Mouse (Mus musculus): ENCODE data around the gene Rnf224.
"Not testable (repeated sequence)": the region's sequence is repeated elsewhere in the genome, so short reads cannot be mapped to it uniquely, and the experiment has no call there.

Rnf224 gene

GRCm38 (mm10) chr2:25236614-25237013 is at the start of gene Rnf224:
Gene Rnf224, minus strand, starts transcription at chr2:25236787.
- no peak for DNase-seq

GRCm38 (mm10) chr2:25286314-25286713 is 49.7 kb upstream of the Rnf224 start:
- DNase-seq: no peak

GRCm38 (mm10) chr2:25285551-25285950 is 49.0 kb upstream of the Rnf224 start:
- DNase-seq: no peak

- peak; percentile 80 for DNase-seq
These were observed 42.6 kb upstream of the Rnf224 start for GRCm38 (mm10) chr2:25278928-25279882.

GRCm38 (mm10) chr2:25273010-25273409 is 36.4 kb upstream of the Rnf224 start:
- DNase-seq: no peak

GRCm38 (mm10) chr2:25272515-25272914 is 35.9 kb upstream of the Rnf224 start:
- no peak for DNase-seq

- DNase-seq: peak; percentile 98
These were observed 35.4 kb upstream of the Rnf224 start, which contains the start of the genes Ssna1 and Anapc2 for GRCm38 (mm10) chr2:25271827-25272511. Gene Ssna1, minus strand, starts transcription at chr2:25272438. Gene Anapc2, plus strand, starts transcription at chr2:25272478.

GRCm38 (mm10) chr2:25267746-25268309 is 31.2 kb upstream of the Rnf224 start:
- DNase-seq: no peak

GRCm38 (mm10) chr2:25267241-25267640 is 30.7 kb upstream of the Rnf224 start:
- no peak for DNase-seq

GRCm38 (mm10) chr2:25266720-25267119 is 30.1 kb upstream of the Rnf224 start:
- DNase-seq: peak; percentile 51

- peak; percentile 47 for DNase-seq
These were observed 29.5 kb upstream of the Rnf224 start for GRCm38 (mm10) chr2:25265897-25266656.

- DNase-seq: no peak
These were observed 28.3 kb upstream of the Rnf224 start for GRCm38 (mm10) chr2:25264851-25265250.

- DNase-seq: no peak
These were observed 27.7 kb upstream of the Rnf224 start for GRCm38 (mm10) chr2:25264286-25264660.

- DNase-seq: no peak
These were observed 27.2 kb upstream of the Rnf224 start for GRCm38 (mm10) chr2:25263623-25264285.

GRCm38 (mm10) chr2:25262795-25263622 is 26.4 kb upstream of the Rnf224 start:
- DNase-seq: peak; percentile 54

- DNase-seq: peak; percentile 98
These were observed 25.7 kb upstream of the Rnf224 start, which contains the start of gene Tprn for GRCm38 (mm10) chr2:25262291-25262767. Gene Tprn, plus strand, starts transcription at chr2:25262618.

GRCm38 (mm10) chr2:25261870-25262269 is 25.3 kb upstream of the Rnf224 start:
- DNase-seq: no peak

- no peak for DNase-seq
These were observed 22.3 kb upstream of the Rnf224 start for GRCm38 (mm10) chr2:25258887-25259286.

- DNase-seq: not testable (repeated sequence)
These were observed 20.7 kb upstream of the Rnf224 start for GRCm38 (mm10) chr2:25257250-25257649.

GRCm38 (mm10) chr2:25256443-25257109 is 20.0 kb upstream of the Rnf224 start:
- peak; percentile 59 for DNase-seq
